Mouse (Mus musculus) stomach, postnatal 0 days (tissue): ENCODE results near the gene Gla. TPM values are rescaled to one million over a fixed set of nuclear protein-coding genes. Genes with fewer than 3 reads are reported as not detected.
A peak's percentile ranks its signal among the peaks of the same experiment; 100 is the strongest.

Experiments
- ATAC-seq: fragments of 200-750 bp; cut with Nextera tagmentation; 2 replicates; pipeline ENCODE4 v1.8.0; 2017; ENCODE audit not compliant: low FRiP score, low TSS enrichment
- DNase-seq: peaks from one replicate; pipeline ENCODE4 v3.0.0-alpha.2; 2016; ENCODE audit warnings: low spot score
- H3K27ac ChIP-seq: fragments of 300-500 bp; sonication (generic); replicated peaks from 2 replicates; pipeline ENCODE4 v1.5.1; 2014; ENCODE audit warnings: mild to moderate bottlenecking, control low read depth
- H3K27me3 ChIP-seq: fragments of 300-500 bp; sonication (generic); 2 replicates; pipeline ENCODE4 v1.6.1; 2014; ENCODE audit warnings: low read length; ENCODE audit not compliant: control insufficient read depth, insufficient read depth
- H3K36me3 ChIP-seq: fragments of 300-500 bp; sonication (generic); 2 replicates; pipeline ENCODE4 v1.6.1; 2014; ENCODE audit warnings: low read length, mixed read lengths; ENCODE audit not compliant: control insufficient read depth, insufficient read depth
- H3K4me1 ChIP-seq: fragments of 300-500 bp; sonication (generic); replicated peaks from 2 replicates; pipeline ENCODE4 v1.6.1; 2014; ENCODE audit warnings: antibody characterized with exemption; ENCODE audit not compliant: control insufficient read depth, insufficient read depth
- H3K4me2 ChIP-seq: fragments of 300-500 bp; sonication (generic); replicated peaks from 2 replicates; pipeline ENCODE4 v1.6.1; 2014; ENCODE audit warnings: low read depth, mild to moderate bottlenecking, control low read depth, moderate library complexity
- H3K4me3 ChIP-seq: fragments of 300-500 bp; sonication (generic); 2 replicates; pipeline ENCODE4 v1.5.1; 2014; ENCODE audit warnings: low read depth, low read length, control low read depth
- H3K9ac ChIP-seq: fragments of 300-500 bp; sonication (generic); 2 replicates; pipeline ENCODE4 v1.6.1; 2014; ENCODE audit warnings: mild to moderate bottlenecking, low read length, control low read depth, mixed read lengths
- H3K9me3 ChIP-seq: fragments of 300-500 bp; sonication (generic); 2 replicates; pipeline ENCODE4 v1.6.1; 2016; ENCODE audit warnings: low read length; ENCODE audit not compliant: control insufficient read depth
- CTCF ChIP-seq: IDR thresholded peaks from 2 replicates; pipeline ENCODE4 v1.5.1; 2016; ENCODE audit warnings: antibody characterized with exemption, low read depth, mild to moderate bottlenecking, moderate library complexity
- EP300 ChIP-seq: optimal IDR thresholded peaks from 2 replicates; pipeline ENCODE3; 2016; ENCODE audit warnings: antibody characterized with exemption
- WGBS: fragments of 180-500 bp; shearing (Covaris S2); extraction: QIAGEN DNeasy Blood & Tissue Kit; methylation state at CpG from one replicate; pipeline ENCODE4 v1.1.7; 2014; 5-methylcytosine and 5-hydroxymethylcytosine counted together
- polyA plus RNA-seq: library from polyadenylated mRNA; unstranded; fragments of >200 nt; fragmentation: Nextera tagmentation; extraction: Ambion mirVana; gene quantifications from 2 replicates; pipeline ENCODE4 v1.2.1, GENCODE M21; 2015

Gla gene
- polyA plus RNA-seq = 3.6 and 3.9 TPM in 2 replicates

- Histone ChIP-seq H3K27me3 (no peaks in the 10 kb centered on the region), H3K9ac (peak within 1 kb of the TSS; percentile 67), H3K27ac (peak within 1 kb of the TSS; percentile 92), H3K4me1 (no peaks in the 10 kb centered on the region), H3K4me2 (peak within 1 kb of the TSS; percentile 51), H3K36me3 (no peaks in the 10 kb centered on the region), H3K9me3 (no peaks in the 10 kb centered on the region), H3K4me3 (peak within 1 kb of the TSS; percentile 47)
- ATAC-seq = peak; percentile 99
- no peak for TF ChIP-seq EP300
- no peak for TF ChIP-seq CTCF
- WGBS = 15% methylated on average over 33 of the region's 33 CpGs
- peak; percentile 87 for DNase-seq
Observed at GRCm38 (mm10) chrX:134600659-134601379, at the start of gene Gla, which contains the start of gene Hnrnph2. Gla (minus strand) TSS chrX:134601125. Hnrnph2 (plus strand) TSS chrX:134601179.

GRCm38 (mm10) chrX:134648031-134648692 lies 47.2 kb upstream of the Gla start:
- H3K4me1 ChIP-seq = no peaks in the 10 kb centered on the region
- no peaks in the 10 kb centered on the region for H3K36me3 ChIP-seq
- H3K27me3 ChIP-seq = no peaks in the 10 kb centered on the region
- H3K27ac ChIP-seq = no peak overlapping the region
- H3K9me3 ChIP-seq = no peaks in the 10 kb centered on the region
- no peak overlapping the region for H3K9ac ChIP-seq
- ATAC-seq (peak; percentile 54; the same call in 1 of the 2 replicates), DNase-seq (peak; percentile 58)
- 15% methylated on average over 11 of the region's 11 CpGs for WGBS
- H3K4me3 ChIP-seq = no peak overlapping the region
- no peak overlapping the region for H3K4me2 ChIP-seq
- no peak for TF ChIP-seq EP300
- TF ChIP-seq CTCF = peak; percentile 79

GRCm38 (mm10) chrX:134647421-134647820 lies 46.5 kb upstream of the Gla start:
- H3K9ac ChIP-seq = no peak overlapping the region
- 46% methylated on average over 8 of the region's 8 CpGs for WGBS
- DNase-seq (no peak), ATAC-seq (no peak)
- no peaks in the 10 kb centered on the region for H3K36me3 ChIP-seq
- no peak overlapping the region for H3K27ac ChIP-seq
- H3K4me3 ChIP-seq = no peak overlapping the region
- H3K9me3 ChIP-seq = no peaks in the 10 kb centered on the region
- no peaks in the 10 kb centered on the region for H3K27me3 ChIP-seq
- H3K4me2 ChIP-seq = no peak overlapping the region
- TF ChIP-seq CTCF = no peak
- TF ChIP-seq EP300 = no peak
- no peaks in the 10 kb centered on the region for H3K4me1 ChIP-seq

GRCm38 (mm10) chrX:134646338-134646737 lies 45.4 kb upstream of the Gla start:
- H3K36me3 ChIP-seq = no peaks in the 10 kb centered on the region
- WGBS = 83% methylated on average over 1 of the region's 1 CpGs

GRCm38 (mm10) chrX:134641000-134641760 lies 40.3 kb upstream of the Gla start:
- no peak for DNase-seq
- ATAC-seq = no peak
- Histone ChIP-seq H3K4me3 (no peak overlapping the region), H3K27me3 (no peaks in the 10 kb centered on the region), H3K9me3 (no peaks in the 10 kb centered on the region), H3K4me1 (no peaks in the 10 kb centered on the region), H3K36me3 (no peaks in the 10 kb centered on the region), H3K9ac (no peak overlapping the region), H3K4me2 (no peak overlapping the region), H3K27ac (no peak overlapping the region)
- WGBS = 57% methylated on average over 10 of the region's 10 CpGs
- TF ChIP-seq EP300 = no peak
- TF ChIP-seq CTCF = no peak

More at GRCm38 (mm10) chrX:134646338-134646737, 45.4 kb upstream of the Gla start:
- no peaks in the 10 kb centered on the region for H3K9me3 ChIP-seq
- H3K4me3 ChIP-seq = no peak overlapping the region
- no peak overlapping the region for H3K9ac ChIP-seq
- ATAC-seq = no peak
- H3K27ac ChIP-seq = no peak overlapping the region
- H3K4me1 ChIP-seq = no peaks in the 10 kb centered on the region
- no peak overlapping the region for H3K4me2 ChIP-seq
- DNase-seq = no peak
- TF ChIP-seq CTCF (no peak), EP300 (no peak)
- no peaks in the 10 kb centered on the region for H3K27me3 ChIP-seq
